Mouse (Mus musculus) brain, embryonic 18.5 days (tissue): ENCODE measurements at regions not wholly inside any gene's neighbourhood (a gene's known extent, or its start where the extent isn't known, plus 50 kb on each side); places are given as distances from the start of the nearest gene placed in this dataset.
A peak's percentile ranks its signal among the peaks of the same experiment; 100 is the strongest.

Experiments used
- DNase-seq: peaks from one replicate; pipeline ENCODE4 v3.0.0-alpha.2; 2012; ENCODE audit warnings: low read depth, low spot score

DNA sequence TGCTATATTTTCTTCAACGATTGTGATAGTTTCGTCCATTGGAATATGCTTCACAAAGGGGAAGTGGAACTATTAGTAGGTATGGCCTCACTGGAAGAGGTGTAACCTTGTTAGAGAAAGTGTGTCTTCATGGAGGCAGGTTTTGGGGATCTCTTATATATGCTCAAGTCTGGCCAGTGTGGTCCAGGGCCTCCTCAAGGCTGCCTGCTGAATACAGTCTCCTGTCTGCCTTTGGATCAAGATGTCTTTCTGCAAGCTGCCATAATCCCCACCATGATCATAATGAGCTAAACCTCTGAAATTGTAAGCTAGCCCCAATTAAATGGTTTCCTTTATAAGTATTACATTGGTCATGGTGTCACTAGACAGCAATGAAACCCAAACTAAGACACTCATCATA is 384.3 kb downstream of the Btbd3 start:
- no peak for DNase-seq

DNA sequence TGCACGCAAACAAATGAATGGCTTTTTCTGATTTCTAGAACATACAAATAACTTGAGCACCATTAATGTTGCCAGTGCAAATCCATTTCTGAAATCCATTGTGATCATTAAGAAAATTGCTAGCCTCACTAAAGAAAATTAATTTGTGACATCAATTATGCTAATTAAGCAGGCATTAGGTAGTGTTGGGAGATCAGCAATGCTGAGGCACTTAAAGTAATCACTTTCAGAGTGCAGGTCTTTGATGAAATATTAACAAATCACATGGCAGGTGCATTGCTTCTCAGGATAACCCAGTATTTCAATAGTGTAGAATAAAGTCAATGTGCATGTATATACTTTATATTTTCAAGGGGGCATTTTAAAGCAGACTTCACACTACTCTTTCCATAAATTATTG is 385.0 kb downstream of the Btbd3 start:
- DNase-seq, result no peak

DNA sequence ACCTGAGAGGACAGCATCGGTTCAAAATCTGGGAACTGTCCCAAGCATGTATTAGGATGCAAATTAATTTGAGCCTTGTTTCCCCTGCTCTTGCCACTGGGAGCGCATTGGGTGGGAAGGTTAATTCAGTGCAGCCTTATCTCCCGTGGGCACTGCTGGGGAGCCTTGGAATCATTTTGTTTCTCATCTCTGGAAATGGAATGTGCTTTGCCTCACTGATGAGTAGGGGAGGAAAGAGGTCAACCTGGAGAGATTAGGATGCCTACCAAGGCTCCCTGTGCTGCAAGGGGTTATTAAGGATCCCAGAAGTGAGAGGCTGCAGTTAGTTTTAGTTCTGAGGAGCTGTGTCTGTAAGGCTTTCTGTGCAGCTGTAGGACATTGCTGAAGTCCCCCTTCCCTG is 392.3 kb downstream of the Btbd3 start:
- DNase-seq, result no peak

DNA sequence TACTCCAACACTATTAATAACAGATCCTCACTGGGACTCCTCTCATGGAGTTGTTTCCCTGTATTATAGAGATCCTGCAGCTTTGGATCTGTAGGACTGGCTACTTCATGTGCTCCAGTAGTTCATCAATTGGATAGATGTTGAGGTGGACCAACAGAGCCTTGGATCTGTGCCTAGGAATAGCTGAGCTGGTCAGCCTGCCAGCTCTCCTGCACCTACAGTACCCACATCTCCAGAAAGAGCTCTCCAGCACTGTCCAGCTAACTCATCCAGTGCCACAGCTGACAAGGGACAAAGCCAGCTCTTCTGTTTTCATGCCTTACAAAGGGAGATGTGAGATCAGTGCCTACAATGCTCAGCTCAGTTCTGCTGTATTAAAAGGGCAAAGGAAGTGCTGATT is 403.0 kb downstream of the Btbd3 start:
- no peak for DNase-seq

DNA sequence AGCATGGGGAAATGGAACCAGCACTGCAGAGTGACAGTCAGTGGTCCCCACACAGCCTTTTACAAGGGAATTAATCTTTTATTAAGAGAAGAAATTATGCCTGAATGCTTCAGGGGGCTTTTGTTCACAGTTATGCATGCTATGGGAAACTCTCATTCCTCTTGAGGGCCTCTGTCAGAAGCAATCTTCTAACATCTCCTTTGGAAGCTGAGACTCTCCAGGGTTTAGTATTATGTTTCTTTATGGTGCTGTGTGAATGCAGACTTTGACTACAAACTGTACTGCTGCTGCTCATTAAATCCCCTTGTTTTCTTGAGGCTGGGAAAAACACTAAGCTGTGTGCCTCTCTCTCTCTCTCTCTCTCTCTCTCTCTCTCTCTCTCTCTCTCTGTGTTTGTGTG is 413.9 kb downstream of the Btbd3 start:
- no peak for DNase-seq

DNA sequence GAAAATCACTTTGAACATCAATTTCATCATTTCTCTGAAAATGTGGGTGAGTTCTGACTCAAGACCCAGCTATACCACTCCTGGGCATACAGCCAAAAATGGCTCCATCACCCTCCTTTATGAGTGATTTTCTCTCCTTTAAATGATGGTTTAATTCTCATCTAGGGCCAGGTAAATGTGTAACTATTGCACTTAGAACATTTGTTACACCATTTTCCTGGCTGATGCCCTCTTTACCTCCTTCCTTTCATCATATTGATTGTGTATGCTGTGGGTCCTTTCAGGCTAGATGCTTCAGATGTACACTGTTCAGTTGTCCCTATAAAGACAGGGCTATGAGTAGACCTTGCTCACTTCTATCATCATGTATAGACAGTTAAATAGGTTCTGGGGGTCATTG is 418.4 kb downstream of the Btbd3 start:
- DNase-seq, result no peak

DNA sequence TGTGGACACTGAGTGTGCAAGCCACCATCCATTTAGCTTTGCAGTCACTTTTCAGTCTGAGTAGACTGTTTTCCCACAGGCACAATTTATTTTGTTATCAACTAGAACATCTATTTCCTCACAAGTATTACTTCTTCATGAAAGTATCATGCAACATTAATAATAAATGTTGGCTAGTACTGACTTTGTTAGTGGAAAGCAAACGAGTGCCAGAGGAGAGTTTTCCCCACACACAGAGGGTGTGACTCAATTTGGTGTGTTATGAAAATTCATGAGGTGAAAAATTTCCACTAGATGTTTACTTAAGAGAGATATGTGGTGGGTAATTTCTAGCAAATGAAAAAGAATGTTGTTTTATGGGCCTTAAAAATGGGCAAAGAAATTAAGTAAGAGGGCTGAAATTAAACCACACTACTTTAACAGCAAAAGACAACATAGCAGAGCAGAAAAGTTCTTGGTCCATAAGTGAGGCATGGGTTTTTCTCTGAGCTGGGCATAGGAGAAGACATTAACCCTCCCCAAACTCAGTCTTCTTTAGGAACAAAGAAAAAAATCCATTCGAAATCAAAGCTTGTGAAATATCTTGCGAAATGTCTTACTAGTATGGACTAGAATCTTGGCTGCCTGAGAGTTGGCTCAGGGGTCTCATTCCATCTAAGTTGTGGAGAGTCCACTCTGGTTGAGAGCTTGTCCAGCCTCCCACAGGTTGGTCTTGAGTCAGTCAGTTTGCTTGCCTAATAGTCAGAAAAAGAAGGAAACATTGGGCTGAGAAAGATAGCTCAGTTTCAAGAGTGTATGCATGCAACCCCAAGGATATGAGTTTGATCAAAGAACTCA is 419.1 kb downstream of the Btbd3 start:
- no peak for DNase-seq

DNA sequence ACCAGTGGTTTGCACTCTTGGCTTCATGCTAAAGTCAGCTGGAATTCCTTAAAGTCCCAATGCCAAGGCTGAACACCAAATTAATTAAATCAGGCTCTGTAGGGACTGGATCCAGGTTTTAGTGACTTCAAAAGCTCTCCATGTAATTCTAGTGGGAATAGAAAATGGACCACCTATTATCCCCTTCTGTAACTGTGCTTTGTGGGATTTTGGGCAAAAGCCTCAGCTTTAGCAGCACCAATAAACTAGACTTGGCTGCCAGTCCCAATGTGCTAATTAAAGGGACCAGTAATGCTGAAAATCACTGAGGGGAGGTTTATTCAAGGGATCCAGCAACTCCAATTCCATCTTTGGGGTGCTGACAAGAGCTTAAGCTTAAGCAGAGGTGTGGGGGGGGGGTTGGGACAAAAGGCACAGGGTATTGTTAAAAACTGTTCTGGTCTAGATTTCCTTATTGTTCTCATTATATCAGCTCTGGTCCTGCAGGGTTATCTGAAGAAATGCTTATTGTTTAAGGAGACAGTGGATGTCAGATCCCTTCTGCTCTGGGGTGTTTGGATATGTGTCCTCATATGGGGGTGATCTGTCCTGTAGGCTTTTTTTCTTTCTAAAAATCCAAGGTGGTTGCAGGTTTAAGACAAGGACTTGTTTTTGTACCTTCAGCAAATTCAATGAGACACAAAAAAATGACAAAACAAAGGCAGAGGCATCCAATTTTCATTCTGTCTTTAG is 431.9 kb downstream of the Btbd3 start:
- peak; percentile 45 for DNase-seq

DNA sequence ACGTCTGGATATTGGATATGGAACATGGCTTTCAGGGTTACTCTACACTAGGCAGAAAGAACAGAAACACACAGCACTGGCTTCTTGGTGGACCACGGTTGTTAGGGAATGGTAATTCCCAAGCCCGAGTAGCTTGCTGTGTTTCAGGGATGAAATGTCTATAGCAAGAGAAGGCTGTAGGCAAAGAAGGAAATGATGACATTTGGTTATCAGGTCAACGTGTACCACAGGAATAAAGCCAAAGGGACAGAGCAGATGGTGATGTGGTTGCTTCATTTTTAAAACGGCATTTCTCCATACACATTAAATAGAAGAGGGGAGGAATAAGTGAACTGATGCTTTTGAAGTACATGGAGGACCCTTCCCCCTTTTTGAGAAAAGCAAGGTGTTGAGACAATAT is 433.1 kb downstream of the Btbd3 start:
- no peak for DNase-seq

DNA sequence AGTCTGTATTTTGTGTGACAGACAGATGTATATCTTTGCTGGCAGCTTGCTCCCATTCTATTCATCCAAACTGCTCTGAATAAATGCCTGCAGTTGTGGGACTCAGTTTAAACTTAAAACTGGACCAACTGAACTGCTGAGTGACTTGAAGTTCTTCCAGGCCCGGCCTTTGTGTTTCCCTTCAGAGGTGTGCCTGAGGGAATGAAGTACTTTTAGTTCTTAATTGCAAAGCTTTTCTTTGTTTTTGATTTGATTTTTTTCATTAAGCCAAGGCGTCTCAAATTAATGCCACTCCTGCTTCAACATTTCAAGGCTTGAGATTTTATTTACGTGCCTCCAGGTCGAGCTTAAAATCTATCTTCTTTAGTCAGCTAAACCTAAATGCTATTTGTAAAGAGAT is 446.4 kb downstream of the Btbd3 start:
- DNase-seq, result no peak

DNA sequence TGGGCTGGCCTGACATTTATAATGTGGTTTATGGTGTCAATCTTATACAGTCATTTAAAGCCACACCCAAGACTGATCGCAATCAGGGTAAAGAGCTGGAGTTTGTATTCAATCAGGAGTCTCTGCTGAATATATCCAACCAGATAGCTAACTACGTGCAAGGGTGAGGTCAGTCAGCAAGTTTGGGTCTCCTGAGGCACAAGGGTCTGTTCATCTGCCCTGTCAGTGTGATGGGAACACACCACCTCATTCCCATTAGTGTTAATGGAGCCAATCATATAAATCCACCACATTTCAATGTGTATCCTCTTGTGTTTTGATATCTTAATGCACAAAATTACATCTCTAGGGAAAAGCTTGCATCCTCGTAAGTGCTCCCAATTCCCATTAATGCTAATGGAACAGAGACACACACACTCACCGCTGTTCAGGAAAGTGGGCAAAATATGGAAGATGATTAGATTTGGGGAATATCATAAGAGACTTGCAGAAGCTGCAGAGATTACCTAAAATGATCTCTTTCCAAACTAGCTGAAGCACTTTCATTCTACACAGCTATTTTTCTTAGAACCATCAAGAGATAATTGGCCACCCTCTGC is 447.7 kb downstream of the Btbd3 start:
- DNase-seq, result no peak

DNA sequence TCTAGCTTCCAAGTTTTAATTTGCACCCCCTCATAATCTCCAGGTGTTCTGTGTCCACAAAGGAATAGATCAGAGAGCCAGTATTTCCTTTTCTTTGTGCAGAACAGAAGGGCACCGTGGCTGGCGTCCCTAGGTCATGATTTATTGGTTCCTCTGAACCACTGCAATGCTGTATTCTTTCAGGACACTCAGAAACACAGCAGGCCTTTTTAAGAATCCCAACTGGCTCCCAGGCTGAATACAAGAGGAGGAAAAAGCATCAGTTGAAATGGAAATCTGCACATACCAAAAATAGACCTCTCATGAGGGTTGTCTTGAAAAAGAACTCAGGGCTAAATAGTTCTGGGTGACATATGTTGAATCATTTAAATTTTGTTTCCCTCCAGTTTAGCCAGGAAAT is 452.4 kb downstream of the Btbd3 start:
- no peak for DNase-seq

DNA sequence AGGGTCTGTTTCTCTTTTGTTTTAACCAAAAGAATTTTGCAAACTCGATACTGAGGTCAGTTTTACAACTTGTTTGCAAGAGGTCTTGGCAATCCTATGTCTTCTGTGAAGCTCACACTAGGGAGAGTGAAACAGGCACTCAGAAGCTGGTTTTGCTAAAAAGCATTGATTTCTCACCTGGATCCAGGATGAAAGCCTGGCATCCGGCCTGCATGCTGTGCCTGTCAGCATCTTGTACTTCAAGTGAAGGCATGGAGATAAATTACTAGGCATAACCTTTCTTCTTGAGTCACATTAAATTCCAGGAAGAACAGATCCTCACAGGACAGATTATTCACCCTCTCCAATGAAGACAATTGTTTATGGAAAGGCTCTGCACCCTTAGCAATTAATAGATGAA is 477.5 kb downstream of the Btbd3 start:
- DNase-seq, result no peak

DNA sequence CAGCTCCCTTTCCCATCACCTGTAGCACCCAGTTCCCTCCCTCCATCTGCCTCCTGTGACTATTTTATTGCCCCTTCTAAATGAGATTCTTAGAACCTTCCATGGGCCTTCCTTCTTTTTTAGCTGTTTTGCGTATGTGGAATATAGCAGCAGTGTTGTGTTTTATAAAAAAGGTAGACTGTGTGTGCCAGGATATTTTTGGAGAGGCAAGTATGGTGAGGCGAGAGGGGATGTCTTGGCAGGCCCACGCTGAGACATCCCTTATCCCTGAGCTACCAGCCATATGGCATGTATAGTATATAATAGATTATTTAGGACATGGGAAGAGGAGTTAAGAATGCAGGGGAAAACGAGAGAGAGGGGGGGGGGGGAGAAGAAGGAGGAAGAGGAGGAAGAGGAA is 488.4 kb downstream of the Btbd3 start:
- DNase-seq, result no peak

DNA sequence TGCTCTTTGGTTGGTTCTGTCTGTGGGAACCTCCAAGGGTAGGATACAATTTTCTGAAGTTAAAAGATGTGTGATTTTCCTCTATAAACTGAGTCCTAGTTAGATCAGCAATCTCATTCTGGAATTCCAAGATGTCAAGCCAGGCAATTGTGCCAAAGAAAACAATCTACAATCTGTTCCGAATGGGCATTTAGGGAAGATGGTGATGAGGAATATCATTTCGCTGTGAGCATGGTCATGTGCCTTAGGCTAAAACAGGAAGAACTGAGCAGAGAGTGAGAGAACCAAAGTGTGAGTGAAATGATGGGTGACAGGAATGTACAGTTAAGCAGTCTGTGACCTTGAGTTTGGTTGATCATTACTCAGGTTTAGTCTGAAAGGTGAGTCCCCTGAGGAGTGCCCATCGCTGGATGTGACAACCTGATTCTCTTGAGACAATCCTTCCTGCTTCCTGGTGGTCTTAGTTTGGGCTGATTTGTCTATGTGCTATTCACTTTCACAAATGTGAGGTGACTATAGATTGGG is 504.1 kb downstream of the Btbd3 start:
- no peak for DNase-seq

DNA sequence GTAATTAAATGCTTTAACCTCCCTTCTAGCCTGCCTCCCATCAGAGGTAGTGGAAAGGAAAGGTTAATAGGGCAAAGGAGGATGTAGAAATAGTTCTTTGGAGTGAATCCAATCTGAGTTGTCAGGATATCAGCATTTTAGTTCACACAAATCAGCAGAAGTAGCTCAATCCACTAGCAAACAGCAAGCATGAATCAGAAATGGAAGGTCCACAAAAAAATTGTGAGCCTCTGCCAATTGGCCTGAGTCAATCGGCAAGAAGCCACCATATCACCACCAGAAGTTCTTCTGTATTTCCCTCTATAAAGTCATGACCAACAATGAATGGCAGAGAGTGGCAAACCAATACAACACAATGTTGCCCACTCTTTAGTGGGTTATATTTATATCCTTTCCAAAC is 505.0 kb downstream of the Btbd3 start:
- no peak for DNase-seq

DNA sequence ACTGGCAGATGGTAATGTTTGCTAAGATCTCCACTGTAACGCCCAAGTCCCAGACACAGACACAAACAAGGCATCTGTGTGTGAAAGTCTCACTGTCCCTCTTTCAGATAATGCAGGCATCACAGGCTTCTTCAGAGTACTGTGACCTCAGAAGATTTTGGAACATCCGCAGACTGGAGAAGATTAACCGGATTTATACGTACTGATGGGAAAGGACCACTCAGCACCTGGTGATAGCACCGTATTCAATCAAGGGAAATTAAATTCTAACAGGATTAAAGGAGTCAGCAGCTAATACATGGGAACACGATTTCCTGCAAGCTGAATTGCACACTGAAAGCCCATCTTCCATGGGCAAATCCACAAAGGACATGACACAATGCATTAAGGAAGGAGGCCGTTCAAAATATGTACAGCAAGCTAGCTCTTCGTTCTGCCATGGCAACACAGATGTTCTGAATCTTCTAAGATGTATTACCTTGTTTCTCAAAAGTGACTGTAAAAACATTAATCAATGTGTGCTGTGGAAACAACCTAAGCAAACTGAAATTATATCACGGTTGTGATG is 510.0 kb downstream of the Btbd3 start:
- no peak for DNase-seq

DNA sequence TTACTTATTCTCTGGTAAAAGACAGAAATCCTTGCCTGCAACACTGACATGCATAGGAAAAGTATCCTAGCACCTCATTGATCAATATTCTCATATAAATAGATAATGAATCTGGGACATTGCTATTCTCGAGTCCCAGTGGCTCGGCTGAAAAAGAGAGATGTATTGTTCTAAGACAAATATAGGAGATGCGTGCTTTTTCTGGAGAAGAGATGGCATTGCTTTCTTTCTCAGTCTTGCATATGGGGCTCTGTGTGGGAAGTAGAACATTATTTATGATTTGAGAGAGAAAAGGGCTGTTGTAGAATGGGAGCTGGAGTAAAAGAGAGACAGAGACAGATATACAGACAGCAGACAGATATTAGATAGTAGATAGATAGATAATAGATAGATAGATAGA is 527.4 kb downstream of the Btbd3 start:
- DNase-seq, result no peak

DNA sequence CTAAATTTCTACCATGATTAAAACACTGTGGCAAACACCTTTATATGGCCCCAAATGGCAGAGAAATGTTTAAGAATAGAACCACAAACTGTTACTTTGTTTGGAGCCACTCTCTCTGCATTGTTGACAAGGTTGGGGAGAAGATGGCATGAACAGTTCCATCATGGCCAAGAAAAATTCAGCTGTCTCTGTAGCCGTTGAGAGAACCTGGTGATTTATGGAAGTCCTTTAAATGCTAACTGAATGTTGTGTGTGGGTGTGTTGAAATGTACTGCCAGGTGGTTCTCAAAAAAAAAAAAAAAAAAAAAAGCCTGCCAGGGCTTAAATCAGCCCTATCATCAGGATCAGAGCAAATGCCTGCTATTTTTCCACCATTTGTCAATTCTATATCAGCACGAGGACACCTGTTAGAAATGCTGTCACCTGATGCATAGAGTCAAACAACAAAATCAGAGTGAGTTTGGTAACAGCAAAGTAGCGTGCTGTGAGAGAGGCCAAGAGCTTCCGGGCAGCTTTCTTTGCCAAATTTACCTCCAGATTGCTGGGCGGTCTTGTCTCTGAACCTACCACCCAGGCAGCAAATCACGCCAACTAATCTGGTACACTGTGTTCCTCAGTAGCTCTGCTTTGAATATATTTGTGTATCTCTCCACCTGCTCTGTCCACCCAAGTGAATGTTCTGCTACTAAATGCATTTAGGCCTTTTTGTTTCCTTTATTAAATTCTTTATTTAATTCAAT is 536.5 kb downstream of the Btbd3 start:
- no peak for DNase-seq

DNA sequence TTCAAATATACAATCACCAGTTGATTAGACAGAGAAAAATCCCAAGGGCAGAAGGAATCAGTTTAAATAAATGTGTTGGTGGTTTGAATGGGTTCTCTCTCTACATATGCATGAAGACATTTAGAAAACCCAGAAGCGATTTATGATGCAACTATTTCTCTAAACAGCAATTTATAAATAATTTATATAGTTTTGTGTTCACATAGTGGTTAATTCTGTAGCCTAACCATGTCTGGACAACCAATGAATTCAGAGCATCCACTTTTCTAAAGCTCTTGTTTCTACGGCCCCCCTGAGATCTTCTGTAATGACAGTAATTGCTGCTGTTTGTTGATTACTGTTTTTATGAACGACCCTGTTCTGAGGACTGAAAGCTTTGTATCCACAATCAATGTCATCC is 549.8 kb downstream of the Btbd3 start:
- no peak for DNase-seq

DNA sequence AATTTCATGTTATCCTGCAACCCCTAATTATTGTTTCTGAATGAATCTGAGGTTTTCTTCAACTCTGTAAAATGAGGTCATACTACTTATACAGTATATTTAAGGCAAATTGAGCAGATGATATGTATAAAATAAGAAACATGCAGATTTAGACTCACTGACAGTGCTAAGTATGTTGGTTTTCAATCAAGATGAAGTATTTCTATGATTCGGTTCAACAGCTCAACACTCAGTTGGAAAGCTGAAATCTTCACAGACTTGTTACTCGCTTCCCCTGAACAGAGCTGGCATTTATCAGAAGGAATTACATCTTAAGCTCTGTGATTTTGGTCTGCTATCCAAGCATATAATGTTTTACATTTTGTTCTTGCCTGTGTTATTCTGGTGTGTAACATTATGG is 553.4 kb downstream of the Btbd3 start:
- DNase-seq, result peak; percentile 28

DNA sequence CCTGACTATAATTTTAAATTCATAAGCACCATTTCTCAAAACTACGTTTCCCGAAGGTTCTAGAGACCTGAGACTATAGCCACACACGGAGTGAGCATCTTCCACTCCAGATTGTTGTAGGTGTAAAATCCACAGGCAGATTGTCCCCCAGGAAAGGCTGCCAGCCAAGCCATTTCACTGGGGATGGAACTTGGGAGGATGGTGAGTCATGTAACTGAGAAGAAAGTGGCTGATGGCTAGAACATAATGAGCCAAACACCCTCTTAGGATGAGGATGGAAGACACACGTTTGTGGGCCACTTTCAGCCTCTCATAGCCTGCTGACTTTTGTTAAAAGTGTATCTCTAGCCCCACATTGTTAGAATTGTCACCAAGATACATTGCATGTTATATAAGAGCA is 564.1 kb downstream of the Btbd3 start:
- no peak for DNase-seq
